Mouse (Mus musculus) liver, embryonic 12.5 days (tissue): ENCODE results near the gene Prss54. TPM values are rescaled to one million over a fixed set of nuclear protein-coding genes. Genes with fewer than 3 reads are reported as not detected.
"Not testable (repeated sequence)": the region's sequence is repeated elsewhere in the genome, so short reads cannot be mapped to it uniquely, and the experiment has no call there.

Experiments
- ATAC-seq: fragments of 200-750 bp; cut with Nextera tagmentation; 2 replicates; pipeline ENCODE4 v1.8.0; 2017; ENCODE audit warnings: moderate number of reproducible peaks, mild to moderate bottlenecking, moderate library complexity
- H3K27ac ChIP-seq: fragments of 300-500 bp; sonication (generic); 2 replicates; pipeline ENCODE4 v1.5.1; 2016; ENCODE audit warnings: mild to moderate bottlenecking
- H3K27me3 ChIP-seq: fragments of 300-500 bp; sonication (generic); replicated peaks from 2 replicates; pipeline ENCODE4 v1.6.1; 2016; ENCODE audit warnings: mild to moderate bottlenecking, moderate library complexity
- H3K36me3 ChIP-seq: fragments of 300-500 bp; sonication (generic); 2 replicates; pipeline ENCODE4 v1.6.1; 2016; ENCODE audit warnings: mild to moderate bottlenecking, moderate library complexity
- H3K4me1 ChIP-seq: fragments of 300-500 bp; sonication (generic); 2 replicates; pipeline ENCODE4 v1.6.1; 2016
- H3K4me2 ChIP-seq: fragments of 300-500 bp; sonication (generic); 2 replicates; pipeline ENCODE4 v1.6.1; 2016; ENCODE audit warnings: mild to moderate bottlenecking, moderate library complexity
- H3K4me3 ChIP-seq: fragments of 300-500 bp; sonication (generic); 2 replicates; pipeline ENCODE4 v1.5.1; 2016; ENCODE audit warnings: mild to moderate bottlenecking, moderate library complexity
- H3K9ac ChIP-seq: fragments of 300-500 bp; sonication (generic); 2 replicates; pipeline ENCODE4 v1.6.1; 2016; ENCODE audit warnings: mild to moderate bottlenecking, moderate library complexity
- H3K9me3 ChIP-seq: fragments of 300-500 bp; sonication (generic); replicated peaks from 2 replicates; pipeline ENCODE4 v1.6.1; 2016; ENCODE audit warnings: mild to moderate bottlenecking, moderate library complexity
- WGBS: fragments of 180-500 bp; shearing (Covaris S2); methylation state at CpG from one replicate; pipeline ENCODE4 v1.1.7; 2016; ENCODE audit not compliant: insufficient replicate concordance; 5-methylcytosine and 5-hydroxymethylcytosine counted together
- polyA plus RNA-seq: library from polyadenylated mRNA; unstranded; fragments of >200 nt; fragmentation: Nextera tagmentation; extraction: Ambion mirVana; gene quantifications from 2 replicates; pipeline ENCODE4 v1.2.1, GENCODE M21; 2016

Prss54 gene
- not detected in 2 replicates for polyA plus RNA-seq

DNA sequence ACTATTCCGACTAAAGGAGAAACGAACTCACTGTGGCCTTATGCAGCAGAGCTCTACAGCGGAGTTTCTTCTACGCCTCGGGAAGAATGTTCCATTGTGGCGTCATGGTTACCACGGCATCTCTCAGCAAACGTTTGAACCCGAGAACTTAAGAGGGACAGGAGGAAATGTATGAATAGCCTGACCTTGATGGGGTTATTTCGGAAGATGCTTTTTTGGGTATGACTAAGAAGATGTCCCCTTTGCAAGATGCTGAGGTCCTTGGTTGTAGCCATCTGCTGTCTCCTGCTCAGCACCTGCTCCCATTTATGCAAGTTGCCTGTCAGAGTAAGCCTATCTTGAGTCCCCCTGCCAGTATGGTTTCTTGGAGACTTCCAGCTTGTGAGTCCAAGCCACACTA is at the start of gene Prss54:
Prss54 (minus strand) TSS at position 101 of the 400 bp plus-strand sequence.
- H3K27ac ChIP-seq = no peak within 1 kb of the TSS
- H3K4me3 ChIP-seq = no peak within 1 kb of the TSS
- no peak within 1 kb of the TSS for H3K9ac ChIP-seq
- no peaks in the 10 kb centered on the region for H3K36me3 ChIP-seq
- no peaks in the 10 kb centered on the region for H3K9me3 ChIP-seq
- no peaks in the 10 kb centered on the region for H3K4me1 ChIP-seq
- no peak within 1 kb of the TSS for H3K4me2 ChIP-seq
- ATAC-seq = no peak
- H3K27me3 ChIP-seq = peaks cover 6% of the 10 kb centered on the region; the same call in 1 of the 2 replicates
- WGBS = 67% methylated on average over 10 of the region's 10 CpGs

DNA sequence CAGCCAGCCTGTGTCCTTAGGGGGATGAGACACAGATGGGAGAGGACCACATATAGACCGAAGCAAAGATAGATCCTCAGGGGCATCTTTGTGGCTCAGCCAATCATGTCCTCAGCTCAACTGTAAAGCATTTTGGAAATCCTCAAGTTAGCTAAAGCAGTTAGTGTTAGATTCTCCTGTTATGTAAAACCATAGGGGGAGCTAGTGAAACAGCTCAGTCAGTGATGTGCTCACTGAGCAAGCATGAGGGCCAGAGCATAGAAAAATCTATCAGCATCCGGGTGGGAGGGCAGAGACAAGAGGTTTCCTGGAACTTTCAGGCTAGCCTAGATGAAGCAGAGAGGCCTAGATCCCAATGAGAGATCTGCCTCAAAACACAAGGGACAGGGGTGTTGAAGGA is 48.7 kb upstream of the Prss54 start:
- Histone ChIP-seq H3K4me3 (no peak overlapping the region), H3K9ac (no peak overlapping the region), H3K4me2 (no peak overlapping the region), H3K27me3 (peaks cover 30% of the 10 kb centered on the region), H3K9me3 (no peaks in the 10 kb centered on the region), H3K4me1 (no peaks in the 10 kb centered on the region), H3K36me3 (no peaks in the 10 kb centered on the region), H3K27ac (no peak overlapping the region)
- ATAC-seq = no peak
- 71% methylated on average over 2 of the region's 2 CpGs for WGBS

DNA sequence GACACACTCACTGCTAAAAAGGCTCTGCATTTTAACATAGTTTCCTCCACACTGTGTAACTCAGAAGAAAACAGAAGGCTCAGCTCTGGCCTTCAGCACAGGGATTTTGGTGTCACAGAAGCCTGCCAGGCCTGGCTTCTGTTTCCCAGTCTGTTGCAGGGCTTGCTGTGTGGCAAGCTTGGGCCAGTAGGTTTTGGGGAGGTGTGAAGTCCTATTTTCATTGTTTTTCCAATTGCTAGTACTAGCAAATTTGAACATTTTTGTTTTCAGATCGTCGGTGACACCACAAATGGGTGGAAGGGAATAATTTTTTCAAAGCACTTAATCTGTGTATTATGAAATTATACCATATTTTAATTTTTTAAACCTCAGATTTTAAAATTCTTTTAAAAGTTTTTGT is 43.9 kb upstream of the Prss54 start:
- Histone ChIP-seq H3K27ac (no peak overlapping the region), H3K9ac (no peak overlapping the region), H3K36me3 (no peaks in the 10 kb centered on the region), H3K4me3 (no peak overlapping the region), H3K4me1 (no peaks in the 10 kb centered on the region), H3K27me3 (peaks cover 26% of the 10 kb centered on the region), H3K4me2 (no peak overlapping the region), H3K9me3 (no peaks in the 10 kb centered on the region)
- no peak for ATAC-seq
- WGBS = 73% methylated on average over 2 of the region's 2 CpGs

DNA sequence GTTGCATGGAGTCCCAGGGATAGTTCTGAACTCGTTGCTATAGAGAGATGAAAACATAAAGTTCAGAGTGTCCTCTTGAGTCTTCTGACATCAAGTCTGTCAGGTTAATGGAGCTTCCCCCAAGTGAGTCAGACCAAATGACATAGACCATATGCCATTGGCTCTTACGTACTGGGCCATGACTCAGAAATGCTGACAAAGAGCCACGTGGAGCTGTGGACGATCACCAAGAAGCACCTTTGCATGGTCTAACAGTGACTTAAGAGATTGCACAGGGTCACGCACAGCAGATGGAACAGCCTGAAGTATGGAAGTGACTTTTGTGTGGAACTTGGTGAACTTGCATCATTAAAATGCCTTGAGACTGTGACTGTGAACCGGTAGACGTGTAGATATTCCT is 40.2 kb upstream of the Prss54 start:
- H3K36me3 ChIP-seq = no peaks in the 10 kb centered on the region
- no peak overlapping the region for H3K4me3 ChIP-seq
- no peaks in the 10 kb centered on the region for H3K9me3 ChIP-seq
- peaks cover 54% of the 10 kb centered on the region for H3K27me3 ChIP-seq
- H3K27ac ChIP-seq = no peak overlapping the region
- H3K4me2 ChIP-seq = no peak overlapping the region
- H3K9ac ChIP-seq = no peak overlapping the region
- WGBS = 71% methylated on average over 7 of the region's 7 CpGs
- no peaks in the 10 kb centered on the region for H3K4me1 ChIP-seq
- no peak for ATAC-seq

DNA sequence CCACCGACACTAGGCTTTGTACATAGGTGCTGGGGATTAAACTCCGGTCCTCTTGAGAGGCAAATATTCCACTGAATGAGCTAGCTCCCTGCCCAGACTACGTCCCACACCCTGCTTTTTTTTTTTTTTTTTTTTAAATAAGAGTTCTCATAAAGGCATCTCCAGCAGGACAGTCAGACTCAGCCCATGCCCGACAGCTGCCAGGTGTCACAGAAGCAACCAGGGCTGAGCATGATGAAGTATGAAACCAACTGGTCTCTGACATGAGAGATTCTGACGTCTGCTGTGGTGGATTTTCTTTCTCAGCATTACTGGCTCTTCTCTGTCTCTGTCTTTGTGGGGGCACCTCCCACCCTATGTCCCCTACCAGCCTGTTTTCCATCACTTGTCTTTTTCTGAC is 35.6 kb upstream of the Prss54 start:
- H3K4me1 ChIP-seq = peaks cover 7% of the 10 kb centered on the region
- no peaks in the 10 kb centered on the region for H3K9me3 ChIP-seq
- no peak overlapping the region for H3K4me3 ChIP-seq
- 66% methylated on average over 5 of the region's 5 CpGs for WGBS
- no peak for ATAC-seq
- peaks cover 38% of the 10 kb centered on the region for H3K27me3 ChIP-seq
- no peak overlapping the region for H3K27ac ChIP-seq
- H3K4me2 ChIP-seq = no peak overlapping the region
- H3K9ac ChIP-seq = no peak overlapping the region
- no peaks in the 10 kb centered on the region for H3K36me3 ChIP-seq

DNA sequence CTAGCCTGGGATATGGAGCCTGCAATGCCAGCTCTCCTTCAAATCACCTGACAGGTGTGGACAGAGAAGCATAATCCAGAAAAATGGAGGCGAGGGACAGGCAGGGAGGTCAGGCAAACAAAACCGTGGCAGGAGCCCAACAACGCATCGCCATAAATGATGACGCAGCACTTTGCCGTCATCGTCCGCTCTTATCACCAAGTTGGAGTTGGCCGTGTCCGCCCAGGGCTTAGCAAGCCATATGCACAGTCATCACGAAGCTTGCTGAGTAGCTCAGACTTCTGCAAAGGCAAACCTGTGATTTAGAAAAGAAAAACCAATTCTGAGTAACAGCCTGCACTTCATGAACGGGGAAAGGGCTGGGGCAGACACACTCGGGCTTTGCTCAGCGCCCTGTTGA is 34.6 kb upstream of the Prss54 start:
- H3K27me3 ChIP-seq = peaks cover 38% of the 10 kb centered on the region
- no peaks in the 10 kb centered on the region for H3K36me3 ChIP-seq
- ATAC-seq = peak; percentile 86
- peaks cover 7% of the 10 kb centered on the region for H3K4me1 ChIP-seq
- 45% methylated on average over 14 of the region's 14 CpGs for WGBS
- no peaks in the 10 kb centered on the region for H3K9me3 ChIP-seq
- no peak overlapping the region for H3K4me3 ChIP-seq
- H3K4me2 ChIP-seq = peak overlapping the region; percentile 41
- no peak overlapping the region for H3K9ac ChIP-seq
- H3K27ac ChIP-seq = no peak overlapping the region; the same call in 1 of the 2 replicates

DNA sequence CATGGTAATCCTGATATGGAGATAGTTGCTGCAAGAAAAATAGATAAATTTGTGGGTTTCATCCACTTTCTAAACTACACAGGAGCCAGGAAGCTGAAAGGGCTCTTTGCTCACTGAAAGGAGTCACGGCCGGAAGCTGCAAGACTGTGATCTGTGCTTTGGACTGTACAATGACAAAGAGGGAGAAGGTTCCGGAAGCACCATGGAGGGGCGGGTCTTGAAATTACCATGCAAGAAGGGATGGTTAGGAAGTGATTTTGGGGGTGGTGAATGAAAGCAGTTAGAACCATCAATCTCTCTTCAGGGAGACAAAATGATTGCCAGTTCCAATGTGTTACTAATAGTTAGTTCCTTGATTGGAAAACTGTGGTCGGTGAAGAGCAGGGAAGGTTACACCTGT is 33.3 kb upstream of the Prss54 start:
- 72% methylated on average over 5 of the region's 5 CpGs for WGBS
- no peak for ATAC-seq

DNA sequence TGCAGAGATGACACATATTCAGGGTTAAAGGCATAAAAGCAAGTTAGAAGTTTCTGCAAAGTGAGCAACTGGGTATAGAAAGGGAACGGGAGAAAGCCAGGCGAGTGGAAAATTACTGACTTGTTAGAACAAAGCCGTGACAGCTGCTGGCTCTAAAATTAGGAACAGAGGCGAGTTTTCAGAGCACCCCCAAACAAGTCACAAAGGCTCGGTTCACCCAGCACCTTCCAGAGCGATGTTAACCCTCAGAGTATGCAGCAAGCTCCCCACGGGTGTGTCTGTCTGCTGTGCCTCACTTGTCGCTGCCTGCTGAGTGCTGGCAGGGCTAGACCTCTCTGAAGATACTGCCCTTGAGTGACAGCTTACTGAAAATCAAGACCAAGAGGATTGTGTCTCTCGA is 31.1 kb upstream of the Prss54 start:
- Histone ChIP-seq H3K27ac (no peak overlapping the region), H3K9me3 (no peaks in the 10 kb centered on the region), H3K4me3 (no peak overlapping the region), H3K36me3 (no peaks in the 10 kb centered on the region), H3K4me2 (no peak overlapping the region), H3K9ac (no peak overlapping the region), H3K4me1 (peaks cover 7% of the 10 kb centered on the region), H3K27me3 (peaks cover 9% of the 10 kb centered on the region; the same call in 1 of the 2 replicates)
- 46% methylated on average over 9 of the region's 9 CpGs for WGBS
- ATAC-seq = no peak

More for the DNA sequence above, 33.3 kb upstream of the Prss54 start:
- no peak overlapping the region for H3K27ac ChIP-seq
- H3K4me1 ChIP-seq = peaks cover 7% of the 10 kb centered on the region
- no peak overlapping the region for H3K4me2 ChIP-seq
- H3K4me3 ChIP-seq = no peak overlapping the region
- H3K9me3 ChIP-seq = no peaks in the 10 kb centered on the region
- no peaks in the 10 kb centered on the region for H3K36me3 ChIP-seq
- H3K27me3 ChIP-seq = peaks cover 27% of the 10 kb centered on the region
- no peak overlapping the region for H3K9ac ChIP-seq

DNA sequence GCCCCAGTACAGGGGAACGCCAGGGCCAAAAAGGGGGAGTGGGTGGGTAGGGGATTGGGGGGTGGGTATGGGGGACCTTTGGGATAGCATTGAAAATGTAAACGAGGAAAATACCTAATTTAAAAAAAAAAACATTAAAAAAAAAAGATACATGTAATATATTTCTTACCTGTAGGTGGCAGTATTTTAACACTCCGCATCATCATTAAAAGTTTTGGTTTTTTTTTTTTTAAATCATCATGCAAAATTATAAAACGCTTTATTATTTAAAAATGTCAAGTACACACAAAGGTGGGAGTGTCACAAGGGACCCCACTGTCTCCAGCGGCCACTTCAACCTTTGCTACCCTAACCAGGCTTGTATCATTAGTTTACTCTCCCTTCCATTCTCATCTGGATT is 30.4 kb upstream of the Prss54 start:
- not testable (repeated sequence) for H3K9ac ChIP-seq, ATAC-seq, H3K4me3 ChIP-seq, H3K4me1 ChIP-seq, H3K4me2 ChIP-seq, H3K36me3 ChIP-seq, H3K27ac ChIP-seq, H3K27me3 ChIP-seq, H3K9me3 ChIP-seq
- WGBS = 19% methylated on average over 4 of the region's 5 CpGs

DNA sequence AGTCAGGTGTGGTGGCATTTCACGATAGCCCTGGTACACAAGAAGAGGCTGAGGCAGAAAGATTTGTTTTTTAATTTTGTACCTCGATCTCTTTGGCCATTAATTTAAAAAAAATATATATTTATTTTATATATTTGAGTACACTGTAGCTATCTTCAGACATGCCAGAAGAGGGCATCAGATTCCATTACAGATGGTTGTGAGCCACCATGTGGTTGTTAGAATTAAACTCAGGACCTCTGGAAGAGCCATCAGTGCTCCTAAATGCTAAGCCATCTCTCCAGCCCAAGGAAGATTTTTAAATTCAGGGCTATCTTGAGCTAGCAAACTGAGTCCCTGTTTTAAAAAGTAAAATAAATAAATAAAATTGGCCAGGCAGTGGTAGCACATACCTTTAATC is 26.0 kb upstream of the Prss54 start:
- 53% methylated on average over 2 of the region's 2 CpGs for WGBS
- Histone ChIP-seq H3K27ac (no peak overlapping the region), H3K27me3 (peaks cover 8% of the 10 kb centered on the region; the same call in 1 of the 2 replicates), H3K9me3 (no peaks in the 10 kb centered on the region), H3K4me2 (no peak overlapping the region), H3K4me1 (peaks cover under 1% of the 10 kb centered on the region), H3K9ac (no peak overlapping the region), H3K4me3 (no peak overlapping the region), H3K36me3 (no peaks in the 10 kb centered on the region)
- ATAC-seq = no peak

DNA sequence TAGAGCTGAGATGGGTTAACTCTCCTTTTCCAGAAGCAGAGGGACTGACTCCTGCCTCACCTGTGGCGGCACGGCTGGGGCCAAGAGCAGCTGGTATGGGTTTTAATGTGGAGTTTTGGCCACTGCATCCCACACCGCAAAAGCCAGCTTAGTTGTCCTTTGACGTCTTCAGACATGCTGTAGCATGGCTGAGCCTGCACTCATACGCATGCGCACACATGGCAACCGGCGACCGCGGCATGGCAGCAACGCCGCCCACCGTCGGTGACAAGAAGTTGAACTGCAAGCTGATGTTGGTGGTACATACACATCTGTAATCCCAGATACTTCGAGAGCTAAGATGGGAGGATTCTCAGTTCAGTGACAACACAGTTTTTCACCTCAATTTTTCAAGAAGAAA is 25.2 kb upstream of the Prss54 start:
- H3K4me2 ChIP-seq = no peak overlapping the region
- H3K36me3 ChIP-seq = no peaks in the 10 kb centered on the region
- no peak overlapping the region for H3K9ac ChIP-seq
- no peak for ATAC-seq
- WGBS = 59% methylated on average over 15 of the region's 15 CpGs
- no peak overlapping the region for H3K4me3 ChIP-seq
- H3K27me3 ChIP-seq = peaks cover 8% of the 10 kb centered on the region; the same call in 1 of the 2 replicates
- H3K27ac ChIP-seq = no peak overlapping the region
- H3K9me3 ChIP-seq = no peaks in the 10 kb centered on the region
- peaks cover 9% of the 10 kb centered on the region for H3K4me1 ChIP-seq

DNA sequence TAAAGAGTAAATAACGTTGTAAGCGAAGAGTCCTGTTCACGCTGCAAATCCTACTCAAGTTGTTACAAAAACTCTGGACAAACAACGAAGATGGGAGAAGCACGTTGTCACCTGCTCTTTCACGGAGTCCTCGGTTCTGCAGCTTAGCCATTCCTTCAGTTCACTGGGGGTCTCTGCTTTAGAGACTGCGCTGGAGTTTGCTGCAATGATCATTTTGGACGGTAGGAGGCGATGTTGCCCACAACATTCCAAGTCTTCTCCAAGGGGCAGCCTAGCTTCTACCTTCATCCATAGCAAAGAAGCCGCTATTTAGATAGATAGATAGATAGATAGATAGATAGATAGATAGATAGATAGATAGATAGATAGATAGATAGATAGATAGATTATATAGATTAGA is 23.7 kb upstream of the Prss54 start:
- no peak overlapping the region; the same call in 1 of the 2 replicates for H3K4me2 ChIP-seq
- no peak overlapping the region for H3K4me3 ChIP-seq
- WGBS = 11% methylated on average over 11 of the region's 11 CpGs

DNA sequence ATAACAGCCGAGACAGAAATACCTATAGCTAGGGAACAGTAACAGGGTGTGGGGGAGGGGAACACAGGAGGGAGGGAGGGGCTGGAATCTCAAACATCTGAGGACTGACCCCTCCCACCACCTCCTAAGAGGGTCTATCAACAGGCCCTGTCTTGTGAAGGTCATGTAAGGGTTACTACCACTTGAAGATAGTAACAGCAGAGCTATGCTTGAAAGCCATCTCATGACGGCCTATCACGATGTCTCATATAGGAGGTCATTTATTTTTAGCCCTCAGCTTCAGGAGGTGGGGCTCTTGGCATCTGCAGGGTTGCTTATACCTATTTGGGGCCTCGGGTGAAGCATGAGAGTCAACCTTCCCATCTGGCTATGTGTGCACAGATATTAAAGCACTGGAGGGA is 20.7 kb upstream of the Prss54 start:
- ATAC-seq = no peak
- Histone ChIP-seq H3K4me2 (no peak overlapping the region), H3K4me1 (peaks cover 36% of the 10 kb centered on the region), H3K4me3 (no peak overlapping the region), H3K36me3 (no peaks in the 10 kb centered on the region), H3K27ac (no peak overlapping the region), H3K9ac (no peak overlapping the region), H3K27me3 (peaks cover 8% of the 10 kb centered on the region; the same call in 1 of the 2 replicates), H3K9me3 (0 out of 2 replicates have a peak, but pooled peaks cover 3% of the 10 kb centered on the region)
- WGBS = 38% methylated on average over 4 of the region's 4 CpGs

More for the DNA sequence above, 23.7 kb upstream of the Prss54 start:
- peaks cover 10% of the 10 kb centered on the region for H3K4me1 ChIP-seq
- H3K9ac ChIP-seq = no peak overlapping the region
- no peaks in the 10 kb centered on the region for H3K36me3 ChIP-seq
- peaks cover 8% of the 10 kb centered on the region; the same call in 1 of the 2 replicates for H3K27me3 ChIP-seq
- H3K9me3 ChIP-seq = no peaks in the 10 kb centered on the region
- ATAC-seq = no peak
- no peak overlapping the region for H3K27ac ChIP-seq
